Mouse (Mus musculus) MEL (cell line): ENCODE data around the gene Cers6. TPM values are rescaled to one million over a fixed set of nuclear protein-coding genes. Genes with fewer than 3 reads are reported as not detected.

ENCODE experiments used
- DNase-seq: peaks from one replicate; pipeline ENCODE4 v3.0.0; 2011; ENCODE audit warnings: low read depth, low spot score
- H3K27ac ChIP-seq: 2 replicates; pipeline ENCODE4 v1.5.1; 2012; ENCODE audit warnings: low read depth, mild to moderate bottlenecking, control low read depth, low read length, moderate library complexity; ENCODE audit not compliant: control insufficient read depth
- H3K27me3 ChIP-seq, 2 experiments: fragments of 150-350 bp in 1 of 2; sonication (generic) in 1 of 2; 2 replicates each; pipeline ENCODE4 v1.6.1; 2012; ENCODE audit warnings: low read length in 2 of 2, mild to moderate bottlenecking in 2 of 2, improper control_type of control experiment in 1 of 2, moderate library complexity in 1 of 2; ENCODE audit not compliant: insufficient read depth in 2 of 2, control insufficient read depth in 1 of 2
- H3K36me3 ChIP-seq, 2 experiments: 2 replicates each; pipeline ENCODE4 v1.6.1; 2012 to 2014; ENCODE audit warnings: low read length in 2 of 2, improper control_type of control experiment in 1 of 2, inconsistent platforms in 1 of 2, mild to moderate bottlenecking in 1 of 2; ENCODE audit not compliant: insufficient read depth in 2 of 2, control insufficient read depth in 1 of 2
- H3K4me1 ChIP-seq, 2 experiments: fragments of 150-350 bp in 1 of 2; sonication (generic) in 1 of 2; 2 replicates each; pipeline ENCODE4 v1.6.1; 2012; ENCODE audit warnings: low read length in 2 of 2, improper control_type of control experiment in 1 of 2, mild to moderate bottlenecking in 1 of 2; ENCODE audit not compliant: insufficient read depth in 2 of 2, control insufficient read depth in 1 of 2
- H3K4me3 ChIP-seq, 2 experiments: fragments of 150-350 bp in 1 of 2; sonication (generic) in 1 of 2; 2 replicates each; pipeline ENCODE4 v1.5.1; 2012; ENCODE audit warnings: low read depth in 2 of 2, low read length in 2 of 2, mild to moderate bottlenecking in 2 of 2, moderate library complexity in 2 of 2, control low read depth in 1 of 2, improper control_type of control experiment in 1 of 2; ENCODE audit not compliant: control insufficient read depth in 1 of 2, insufficient read depth in 1 of 2
- H3K79me2 ChIP-seq: 2 replicates; pipeline ENCODE4 v1.6.1; 2012; ENCODE audit warnings: mild to moderate bottlenecking, low read length, moderate library complexity; ENCODE audit not compliant: control insufficient read depth, poor library complexity, insufficient read depth
- H3K9ac ChIP-seq: 2 replicates; pipeline ENCODE4 v1.6.1; 2012; ENCODE audit warnings: low read depth, mild to moderate bottlenecking, control low read depth, low read length, moderate library complexity; ENCODE audit not compliant: control insufficient read depth, poor library complexity, severe bottlenecking
- H3K9me3 ChIP-seq: fragments of 150-350 bp; sonication (generic); replicated peaks from 2 replicates; pipeline ENCODE4 v1.6.1; 2012; ENCODE audit warnings: mild to moderate bottlenecking, low read length, improper control_type of control experiment, moderate library complexity; ENCODE audit not compliant: insufficient read depth
- CHD2 ChIP-seq: IDR thresholded peaks from 2 replicates; pipeline ENCODE4 v1.6.1; 2011; ENCODE audit warnings: low read length, improper control_type of control experiment
- E2F4 ChIP-seq: IDR thresholded peaks from 2 replicates; pipeline ENCODE4 v1.6.1; 2011; ENCODE audit warnings: low read depth, low read length, improper control_type of control experiment, borderline replicate concordance
- ELF1 ChIP-seq: IDR thresholded peaks from 2 replicates; pipeline ENCODE4 v1.6.1; 2014; ENCODE audit warnings: low read depth, mild to moderate bottlenecking, inconsistent platforms, low read length, improper control_type of control experiment, moderate library complexity
- ETS1 ChIP-seq: IDR thresholded peaks from 2 replicates; pipeline ENCODE4 v1.6.1; 2012; ENCODE audit warnings: low read depth, mild to moderate bottlenecking, inconsistent platforms, low read length, improper control_type of control experiment, moderate library complexity
- HCFC1 ChIP-seq: IDR thresholded peaks from 2 replicates; pipeline ENCODE4 v1.6.1; 2012; ENCODE audit warnings: low read depth, mild to moderate bottlenecking, inconsistent platforms, low read length, improper control_type of control experiment, moderate library complexity
- KAT2A ChIP-seq: conservative IDR thresholded peaks from 2 replicates; pipeline ENCODE4 v1.6.1; 2012; ENCODE audit warnings: low read depth, low read length, improper control_type of control experiment, inconsistent platforms
- MAX ChIP-seq: IDR thresholded peaks from 2 replicates; pipeline ENCODE4 v1.6.1; 2011; ENCODE audit warnings: low read length, improper control_type of control experiment
- MEF2A ChIP-seq: IDR thresholded peaks from 2 replicates; pipeline ENCODE4 v1.6.1; 2014; ENCODE audit warnings: low read depth, mild to moderate bottlenecking, inconsistent platforms, low read length, improper control_type of control experiment; ENCODE audit not compliant: poor library complexity, insufficient replicate concordance, severe bottlenecking; ENCODE audit errors: extremely low read depth
- MXI1 ChIP-seq: IDR thresholded peaks from 2 replicates; pipeline ENCODE4 v1.6.1; 2011; ENCODE audit warnings: mild to moderate bottlenecking, low read depth, low read length, improper control_type of control experiment
- MYC ChIP-seq: IDR thresholded peaks from 2 replicates; pipeline ENCODE4 v1.6.1; 2011; ENCODE audit warnings: low read depth, mild to moderate bottlenecking, low read length, improper control_type of control experiment, moderate library complexity
- NRF1 ChIP-seq: IDR thresholded peaks from 2 replicates; pipeline ENCODE4 v1.6.1; 2014; ENCODE audit warnings: low read depth, mild to moderate bottlenecking, inconsistent platforms, low read length, improper control_type of control experiment, moderate library complexity; ENCODE audit not compliant: poor library complexity, insufficient read depth, severe bottlenecking
- POLR2AphosphoS5 ChIP-seq: IDR thresholded peaks from 2 replicates; pipeline ENCODE4 v1.6.1; 2012; ENCODE audit warnings: low read depth, borderline replicate concordance, mild to moderate bottlenecking, inconsistent platforms, low read length, moderate library complexity, mixed read lengths
- TBP ChIP-seq: IDR thresholded peaks from 2 replicates; pipeline ENCODE4 v1.8.0; 2011; ENCODE audit warnings: low read depth, low read length, improper control_type of control experiment
- TCF12 ChIP-seq: IDR thresholded peaks from 2 replicates; pipeline ENCODE4 v1.6.1; 2014; ENCODE audit warnings: low read depth, mild to moderate bottlenecking, inconsistent platforms, low read length, improper control_type of control experiment, moderate library complexity
- UBTF ChIP-seq: IDR thresholded peaks from 2 replicates; pipeline ENCODE4 v1.6.1; 2012; ENCODE audit warnings: low read depth, mild to moderate bottlenecking, inconsistent platforms, low read length, improper control_type of control experiment, moderate library complexity, borderline replicate concordance; ENCODE audit not compliant: insufficient read depth
- USF1 ChIP-seq: IDR thresholded peaks from 2 replicates; pipeline ENCODE4 v1.6.1; 2014; ENCODE audit warnings: low read depth, mild to moderate bottlenecking, inconsistent platforms, low read length, improper control_type of control experiment, moderate library complexity
- USF2 ChIP-seq, 2 experiments: IDR thresholded peaks; 2 replicates each; pipeline ENCODE4 v1.6.1; 2011 to 2012; ENCODE audit warnings: improper control_type of control experiment in 2 of 2, low read length in 2 of 2, borderline replicate concordance in 1 of 2, inconsistent platforms in 1 of 2, low read depth in 1 of 2, mild to moderate bottlenecking in 1 of 2; ENCODE audit not compliant: insufficient read depth in 1 of 2
- ZMIZ1 ChIP-seq: IDR thresholded peaks from 2 replicates; pipeline ENCODE4 v1.6.1; 2012; ENCODE audit warnings: low read depth, mild to moderate bottlenecking, inconsistent platforms, low read length, improper control_type of control experiment, moderate library complexity
- polyA plus RNA-seq, 2 experiments: library from polyadenylated mRNA; stranded (reverse) in 1 of 2; unstranded in 1 of 2; fragments of >175 nt in 1 of 2; fragments of >200 nt in 1 of 2; gene quantifications; 2 replicates each; pipeline versions ENCODE4 v1.2.1 to v1.2.4; 2012; ENCODE audit warnings: low replicate concordance in 2 of 2, low read depth in 1 of 2; ENCODE audit not compliant: insufficient read length in 2 of 2, insufficient read depth in 1 of 2, missing spikeins in 1 of 2
- total RNA-seq: library from RNA; depleted of rRNA; stranded (reverse); fragments of 300-350 nt; gene quantifications from 2 replicates; pipeline ENCODE4 v1.2.3, GENCODE M21; 2012

Cers6 gene
- total and polyA plus RNA-seq, 3 experiments = not detected

DNA sequence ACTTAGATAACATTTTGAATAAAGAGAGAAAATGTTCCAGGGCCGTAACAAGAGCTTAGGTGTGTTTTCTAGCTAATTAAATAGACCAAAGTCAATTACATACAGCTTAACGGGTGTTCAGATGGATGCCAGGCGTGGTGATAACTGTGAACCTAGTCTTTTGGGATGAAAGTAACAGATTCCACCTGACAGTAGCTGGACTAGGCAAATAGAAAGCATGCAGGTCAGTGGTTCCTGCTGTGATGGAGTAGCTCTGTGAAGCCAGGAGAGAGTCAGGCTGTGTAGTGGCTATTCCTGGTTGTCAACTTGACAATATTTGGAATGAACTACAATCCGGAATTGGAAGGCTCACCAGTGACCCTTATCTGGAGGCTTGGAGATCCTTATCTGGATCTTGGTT lies 56.3 kb downstream of the Cers6 start:
- no peaks in the 10 kb centered on the region for H3K36me3 ChIP-seq
- H3K27me3 ChIP-seq = no peaks in the 10 kb centered on the region
- no peaks in the 10 kb centered on the region for H3K9me3 ChIP-seq
- no peak overlapping the region for H3K9ac ChIP-seq
- H3K27ac ChIP-seq = no peak overlapping the region
- TF ChIP-seq ZMIZ1 (no peak), MXI1 (no peak)
- TF ChIP-seq, all 39 proteins: peak for 0
- H3K79me2 ChIP-seq = no peaks in the 10 kb centered on the region
- H3K4me1 ChIP-seq = no peaks in the 10 kb centered on the region
- DNase-seq = no peak
- no peak overlapping the region for H3K4me3 ChIP-seq

DNA sequence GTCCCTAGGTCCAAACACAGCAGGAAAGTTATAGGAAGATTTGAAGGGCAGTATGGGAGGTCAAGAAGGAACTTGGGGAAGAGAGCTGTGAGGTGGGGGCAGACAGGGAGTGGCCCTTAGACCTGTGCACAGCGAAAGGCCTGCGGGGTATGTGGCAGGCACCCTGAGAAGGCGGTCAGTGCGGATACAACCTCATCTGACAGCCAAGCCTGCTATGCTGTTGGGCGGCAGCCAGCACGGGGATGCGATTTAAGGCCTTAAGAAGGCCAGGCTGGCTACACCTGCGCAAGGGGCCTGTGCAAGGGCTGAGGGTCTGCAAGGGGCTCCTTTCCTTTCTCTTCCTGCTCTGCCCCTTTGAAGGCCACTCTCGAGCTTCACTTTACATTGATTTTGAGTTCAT lies 63.1 kb downstream of the Cers6 start:
- TF ChIP-seq USF2 (IDR thresholded peaks at IDR 0.05; ENCODE audit: borderline replicate concordance in 1 of 2, insufficient read depth in 1 of 2, low read depth in 1 of 2, low read length in 2 of 2) (no peak), UBTF (no peak), MEF2A (no peak), USF1 (no peak), CHD2 (no peak), MYC (no peak), POLR2AphosphoS5 (no peak), E2F4 (no peak), KAT2A (no peak), ETS1 (no peak), TCF12 (no peak), ELF1 (no peak), TBP (no peak), MAX (no peak), HCFC1 (no peak), NRF1 (no peak)

More for the DNA sequence above, 63.1 kb downstream of the Cers6 start:
- H3K79me2 ChIP-seq = no peaks in the 10 kb centered on the region
- H3K36me3 ChIP-seq = no peaks in the 10 kb centered on the region
- no peaks in the 10 kb centered on the region for H3K9me3 ChIP-seq
- no peak overlapping the region for H3K9ac ChIP-seq
- H3K27me3 ChIP-seq = no peaks in the 10 kb centered on the region
- no peak for DNase-seq
- no peaks in the 10 kb centered on the region for H3K4me1 ChIP-seq
- no peak overlapping the region for H3K4me3 ChIP-seq
- H3K27ac ChIP-seq = no peak overlapping the region
